Mouse (Mus musculus): Measurements from ENCODE around the gene Rtn2.

Rtn2 gene

GRCm38 (mm10) chr7:19300501-19301421 lies 18.3 kb downstream of the Rtn2 start:
- in situ Hi-C loops (cut with MboI, MseI): loop anchor here in 1 of 2 experiments (10.0 kb wide), 1 partner anchor 64 kb away; no protein-coding TSS in a partner anchor

GRCm38 (mm10) chr7:19301461-19302263 lies 19.2 kb downstream of the Rtn2 start:
- in situ Hi-C loops (cut with MboI, MseI): loop anchor here in 1 of 2 experiments (10.0 kb wide), 1 partner anchor 63 kb away; no protein-coding TSS in a partner anchor

GRCm38 (mm10) chr7:19302264-19303045 lies 20.0 kb downstream of the Rtn2 start:
- in situ Hi-C loops (cut with MboI, MseI): loop anchor here in 1 of 2 experiments (10.0 kb wide), 1 partner anchor 62 kb away; no protein-coding TSS in a partner anchor

- in situ Hi-C loops (cut with MboI, MseI): loop anchor here in 1 of 2 experiments (10.0 kb wide), 1 partner anchor 62 kb away; no protein-coding TSS in a partner anchor
These were observed 20.6 kb downstream of the Rtn2 start for GRCm38 (mm10) chr7:19303046-19303305.

- in situ Hi-C loops (cut with MboI, MseI): loop anchor here in 1 of 2 experiments (10.0 kb wide), 1 partner anchor 61 kb away; no protein-coding TSS in a partner anchor
These were observed 21.3 kb downstream of the Rtn2 start for GRCm38 (mm10) chr7:19303770-19304169.

GRCm38 (mm10) chr7:19304501-19305412 lies 22.3 kb downstream of the Rtn2 start:
- in situ Hi-C loops (cut with MboI, MseI): loop anchor here (5.0 to 10.0 kb wide), 2 partner anchors 38 to 60 kb away; partner anchors contain the start of gene Ercc1 (in 2 of the 2)

GRCm38 (mm10) chr7:19305413-19305735 lies 22.9 kb downstream of the Rtn2 start:
- in situ Hi-C loops (cut with MboI, MseI): loop anchor here (5.0 to 10.0 kb wide), 2 partner anchors 37 to 59 kb away; partner anchors contain the start of gene Ercc1 (in 2 of the 2)

GRCm38 (mm10) chr7:19305796-19306765 lies 23.7 kb downstream of the Rtn2 start:
- in situ Hi-C loops (cut with MboI, MseI): loop anchor here (5.0 to 10.0 kb wide), 2 partner anchors 36 to 59 kb away; partner anchors contain the start of gene Ercc1 (in 2 of the 2)

GRCm38 (mm10) chr7:19306819-19307738 lies 24.7 kb downstream of the Rtn2 start:
- in situ Hi-C loops (cut with MboI, MseI): loop anchor here (5.0 to 10.0 kb wide), 2 partner anchors 35 to 58 kb away; partner anchors contain the start of gene Ercc1 (in 2 of the 2)

- in situ Hi-C loops (cut with MboI, MseI): loop anchor here (5.0 to 10.0 kb wide), 2 partner anchors 34 to 57 kb away; partner anchors contain the start of gene Ercc1 (in 2 of the 2)
These were observed 25.5 kb downstream of the Rtn2 start for GRCm38 (mm10) chr7:19307739-19308453.

- in situ Hi-C loops (cut with MboI, MseI): loop anchor here (5.0 to 10.0 kb wide), 2 partner anchors 34 to 56 kb away; partner anchors contain the start of gene Ercc1 (in 2 of the 2)
These were observed 26.2 kb downstream of the Rtn2 start for GRCm38 (mm10) chr7:19308454-19309277.

GRCm38 (mm10) chr7:19309278-19309883 lies 27.0 kb downstream of the Rtn2 start:
- in situ Hi-C loops (cut with MboI, MseI): loop anchor here (5.0 to 10.0 kb wide), 2 partner anchors 33 to 55 kb away; partner anchors contain the start of gene Ercc1 (in 2 of the 2)

- in situ Hi-C loops (cut with MboI, MseI): loop anchor here (5.0 to 10.0 kb wide), 2 partner anchors 32 to 55 kb away; partner anchors contain the start of gene Ercc1 (in 2 of the 2)
These were observed 27.6 kb downstream of the Rtn2 start, which contains the start of gene Fosb for GRCm38 (mm10) chr7:19309884-19310641. Fosb (minus strand) TSS chr7:19310051.

GRCm38 (mm10) chr7:19311991-19312390 lies 29.6 kb downstream of the Rtn2 start:
- in situ Hi-C loops (cut with MboI, MseI): no loop called here

Data from T-helper 17 cell (primary cell).